Mouse (Mus musculus): ENCODE data around the gene Wbp1l.

Wbp1l gene

DNA sequence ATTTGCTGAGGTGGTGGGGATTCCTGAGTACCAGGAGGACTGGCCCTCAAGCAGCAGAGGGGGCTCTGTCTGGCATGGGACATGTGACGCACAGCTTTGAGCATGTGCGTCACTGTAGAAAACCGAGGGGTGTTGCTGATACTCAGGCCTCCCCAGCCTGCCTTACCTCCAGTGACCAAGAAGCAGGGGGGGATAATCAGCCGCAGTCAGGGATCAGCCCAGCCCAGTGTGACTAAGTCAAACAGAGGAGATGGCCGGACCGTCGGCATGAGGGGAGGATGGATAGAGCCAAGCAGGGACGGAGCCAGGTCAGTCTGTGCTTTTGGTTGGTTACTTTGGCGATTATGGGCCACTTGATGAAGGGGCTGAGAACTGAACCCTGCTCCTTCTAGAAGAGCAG, 32.8 kb downstream of the Wbp1l start:
- no peak for DNase-seq (ENCODE audit: low spot score)

DNA sequence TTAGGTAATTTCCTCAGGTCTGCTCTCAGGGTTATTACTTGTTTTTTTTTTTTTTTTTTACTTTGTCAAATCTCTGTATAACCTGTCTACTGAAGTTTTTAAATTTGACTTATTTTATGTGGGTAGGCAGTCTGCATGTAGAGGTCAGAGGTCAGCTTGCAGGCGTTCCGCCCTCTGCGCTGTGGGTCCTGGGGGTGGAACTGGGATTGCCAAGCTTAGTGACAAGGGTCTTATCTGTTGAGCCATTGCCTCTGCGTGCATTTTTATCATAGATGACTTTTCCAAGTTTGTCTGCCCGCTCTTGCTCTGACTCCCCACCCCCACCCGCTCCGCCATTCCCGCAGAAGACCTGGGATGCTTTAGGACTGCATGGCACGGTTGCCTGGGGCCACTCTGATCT, 36.9 kb downstream of the Wbp1l start:
- DNase-seq (ENCODE audit: low spot score), result no peak

GRCm38 (mm10) chr19:46637598-46637997, 38.7 kb downstream of the Wbp1l start:
- DNase-seq (ENCODE audit: low spot score), result no peak

DNA sequence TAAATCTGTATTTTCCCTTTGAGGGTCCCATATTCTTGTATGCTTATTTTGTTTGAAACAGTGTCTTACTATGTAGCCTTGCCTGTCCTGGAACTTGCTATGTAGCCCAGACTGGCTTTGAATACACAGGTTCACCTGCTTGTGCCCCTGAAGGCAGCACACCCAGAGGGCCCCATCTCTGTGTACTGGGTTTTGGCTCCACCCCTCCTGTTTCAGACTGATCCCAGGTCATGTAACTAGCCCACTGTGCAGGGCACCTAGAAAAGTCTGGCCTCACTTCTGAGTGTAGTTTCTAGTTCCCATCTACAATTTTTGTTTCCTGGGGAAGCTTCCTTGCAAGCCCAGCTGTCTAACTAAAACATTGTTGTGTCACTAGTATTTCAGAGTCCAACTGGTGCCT, 40.2 kb downstream of the Wbp1l start:
- DNase-seq (ENCODE audit: low spot score), result no peak

DNA sequence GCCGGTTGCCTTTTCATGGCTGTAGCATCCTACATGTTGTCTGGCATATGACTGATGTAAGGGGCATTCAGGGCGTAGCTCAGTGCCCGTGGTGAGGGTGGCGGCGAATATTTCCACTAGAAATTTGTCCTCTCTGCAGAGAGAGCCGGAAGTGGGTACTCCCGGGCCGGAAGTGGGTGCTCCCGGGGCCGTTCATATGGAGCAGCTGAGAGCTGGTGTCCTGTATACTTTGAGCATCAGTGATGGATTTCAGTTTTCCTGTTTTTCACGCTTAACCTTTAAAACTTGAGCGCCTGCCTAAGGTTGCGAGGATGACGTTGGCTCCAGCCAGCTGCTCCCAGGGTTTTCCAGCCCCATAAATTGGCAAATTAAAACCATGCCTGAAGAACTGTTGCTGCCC, 40.6 kb downstream of the Wbp1l start:
- no peak for DNase-seq (ENCODE audit: low spot score)

GRCm38 (mm10) chr19:46640780-46641179, 41.9 kb downstream of the Wbp1l start:
- DNase-seq (ENCODE audit: low spot score), result no peak

DNA sequence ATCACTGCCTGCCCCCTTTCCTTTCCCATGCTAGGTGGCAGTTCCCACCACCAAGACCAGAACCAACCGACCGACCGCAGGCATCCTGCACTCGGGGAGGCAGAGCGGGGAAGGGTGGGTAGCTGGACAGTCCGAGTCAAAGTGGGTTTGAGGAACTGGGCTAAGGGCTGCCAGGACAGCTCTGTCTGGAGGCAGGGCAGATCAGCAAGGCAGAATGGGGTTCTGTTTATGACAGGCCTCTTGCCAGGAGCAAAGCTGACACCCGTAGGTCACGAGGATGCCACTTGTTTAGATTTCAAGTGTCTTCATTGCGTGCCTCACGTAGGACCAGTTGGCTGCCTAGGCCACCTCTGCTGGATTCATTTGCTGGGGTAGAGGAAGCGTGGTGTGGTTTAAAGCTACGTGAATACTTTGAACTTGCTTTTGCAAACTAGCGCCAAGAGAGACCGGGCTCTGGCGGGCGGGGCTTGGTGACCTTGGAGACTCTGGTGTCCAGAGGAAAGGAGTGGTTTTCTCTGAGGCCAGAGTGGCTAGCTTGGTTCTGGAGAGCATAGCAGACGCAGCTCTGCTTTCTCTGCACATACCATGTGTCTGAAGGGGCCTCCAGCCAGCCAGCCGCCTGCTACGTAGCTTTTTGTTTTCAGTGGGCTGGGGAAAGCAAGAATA, 42.7 kb downstream of the Wbp1l start:
- no peak for DNase-seq (ENCODE audit: low spot score)

DNA sequence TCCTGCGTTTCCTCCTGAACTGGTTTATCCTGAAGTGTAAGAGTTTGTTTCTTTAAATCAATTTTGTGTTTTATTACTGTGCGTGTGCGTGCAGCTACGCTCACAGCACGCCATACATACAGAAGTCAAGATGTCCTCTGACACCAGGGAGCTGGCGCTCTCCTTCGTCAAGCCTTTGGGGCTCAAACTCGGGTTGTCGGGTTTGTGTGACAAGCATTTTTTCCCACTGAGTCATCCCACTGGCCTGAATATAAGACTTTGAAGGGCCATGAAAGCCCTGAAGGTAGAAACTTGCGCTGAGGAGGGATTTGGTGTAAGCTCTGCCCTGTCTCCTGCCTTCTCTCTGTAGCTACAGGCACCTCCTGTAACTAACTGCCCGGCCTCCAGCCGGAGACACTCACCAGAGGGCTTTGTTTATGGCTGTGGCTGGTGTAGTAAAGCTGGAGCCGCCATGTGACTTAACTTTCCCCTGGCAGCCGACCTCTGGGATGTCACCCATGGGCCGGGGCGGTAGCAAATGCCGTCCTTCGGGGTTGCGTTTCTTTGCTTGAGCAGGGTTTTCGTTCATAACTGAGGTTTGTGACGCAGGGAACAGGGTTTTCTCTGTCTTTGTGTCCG, 43.4 kb downstream of the Wbp1l start:
- DNase-seq (ENCODE audit: low spot score), result no peak

GRCm38 (mm10) chr19:46643236-46643635, 44.4 kb downstream of the Wbp1l start:
- no peak for DNase-seq (ENCODE audit: low spot score)

- no peak for DNase-seq (ENCODE audit: low spot score)
These were observed 45.5 kb downstream of the Wbp1l start for GRCm38 (mm10) chr19:46644343-46644792.

GRCm38 (mm10) chr19:46644793-46645602, 46.1 kb downstream of the Wbp1l start:
- no peak for DNase-seq (ENCODE audit: low spot score)

- DNase-seq (ENCODE audit: low spot score), result no peak
These were observed 47.2 kb downstream of the Wbp1l start for GRCm38 (mm10) chr19:46646041-46646481.

- DNase-seq (ENCODE audit: low spot score), result no peak
These were observed 48.4 kb downstream of the Wbp1l start for GRCm38 (mm10) chr19:46647254-46647653.

GRCm38 (mm10) chr19:46647850-46648249, 49.0 kb downstream of the Wbp1l start:
- no peak for DNase-seq (ENCODE audit: low spot score)

DNA sequence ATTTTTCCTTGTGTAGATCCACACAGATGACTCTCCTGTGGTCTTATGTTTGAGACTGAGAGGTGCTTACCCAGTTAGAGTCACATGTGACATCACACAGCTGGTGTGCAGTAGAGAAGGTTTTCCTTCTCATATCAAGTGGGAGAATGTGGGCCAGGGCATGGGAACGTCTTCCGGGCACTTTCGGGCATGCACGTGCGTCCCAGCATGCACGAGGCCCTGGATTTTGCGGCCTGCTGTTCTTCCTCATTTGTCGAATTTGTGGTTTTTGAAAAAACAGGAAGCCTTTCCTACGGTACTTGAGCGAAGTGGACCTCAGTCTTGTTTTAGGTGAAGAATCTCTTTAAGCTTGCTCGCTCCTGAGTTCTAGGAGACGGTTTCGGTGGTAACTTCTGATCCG, 49.7 kb downstream of the Wbp1l start:
- no peak for DNase-seq (ENCODE audit: low spot score)

DNA sequence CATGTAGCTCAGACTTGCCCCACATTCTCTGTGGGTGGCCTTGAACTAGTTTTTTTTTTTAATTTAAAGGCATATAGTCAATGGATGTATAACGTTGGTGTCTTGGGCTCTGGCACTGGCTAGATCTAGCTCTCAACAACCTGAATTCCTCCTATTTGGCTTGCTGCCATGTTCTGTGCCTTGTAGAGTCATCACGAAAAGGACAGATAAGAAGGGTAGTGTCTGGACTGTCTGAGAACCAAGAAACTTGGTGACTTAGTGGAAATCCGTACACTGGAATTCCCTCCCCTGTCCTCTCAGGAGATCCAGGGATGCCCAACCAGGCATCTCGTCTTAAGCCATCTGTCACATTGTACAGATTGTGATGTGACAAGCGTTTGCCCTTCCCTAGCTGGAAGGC, 54.3 kb downstream of the Wbp1l start:
- DNase-seq (ENCODE audit: low spot score), result no peak

DNA sequence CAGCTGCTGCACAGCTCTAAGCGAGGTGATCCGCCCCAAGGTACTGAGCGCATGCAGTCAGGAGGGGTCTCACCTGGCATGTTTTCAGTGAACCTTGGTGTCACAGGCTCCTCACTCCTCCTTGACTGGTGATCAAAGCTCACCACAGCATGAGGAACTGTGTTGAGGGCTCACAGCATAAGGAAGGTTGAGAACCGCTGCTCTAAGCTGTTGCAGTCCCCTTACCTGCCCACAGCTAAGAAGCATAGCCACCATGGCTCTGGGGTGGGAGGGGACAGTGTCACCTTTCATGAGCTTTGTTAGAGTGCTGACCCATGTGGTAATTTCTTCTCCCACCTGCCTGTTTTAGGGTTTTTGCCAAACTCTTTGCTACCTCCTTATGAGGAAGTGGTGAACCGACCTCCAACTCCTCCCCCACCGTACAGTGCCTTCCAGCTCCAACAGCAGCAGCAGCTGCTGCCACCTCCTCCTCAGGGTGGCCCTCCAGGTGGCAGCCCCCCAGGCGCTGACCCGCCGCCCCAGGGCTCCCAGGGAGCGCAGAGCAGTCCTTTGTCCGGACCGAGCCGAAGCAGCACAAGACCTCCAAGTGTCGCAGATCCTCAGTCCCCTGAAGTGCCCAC, 54.8 kb downstream of the Wbp1l start:
- no peak for DNase-seq (ENCODE audit: low spot score)

GRCm38 (mm10) chr19:46655626-46656025, 56.7 kb downstream of the Wbp1l start:
- no peak for DNase-seq (ENCODE audit: low spot score)

DNA sequence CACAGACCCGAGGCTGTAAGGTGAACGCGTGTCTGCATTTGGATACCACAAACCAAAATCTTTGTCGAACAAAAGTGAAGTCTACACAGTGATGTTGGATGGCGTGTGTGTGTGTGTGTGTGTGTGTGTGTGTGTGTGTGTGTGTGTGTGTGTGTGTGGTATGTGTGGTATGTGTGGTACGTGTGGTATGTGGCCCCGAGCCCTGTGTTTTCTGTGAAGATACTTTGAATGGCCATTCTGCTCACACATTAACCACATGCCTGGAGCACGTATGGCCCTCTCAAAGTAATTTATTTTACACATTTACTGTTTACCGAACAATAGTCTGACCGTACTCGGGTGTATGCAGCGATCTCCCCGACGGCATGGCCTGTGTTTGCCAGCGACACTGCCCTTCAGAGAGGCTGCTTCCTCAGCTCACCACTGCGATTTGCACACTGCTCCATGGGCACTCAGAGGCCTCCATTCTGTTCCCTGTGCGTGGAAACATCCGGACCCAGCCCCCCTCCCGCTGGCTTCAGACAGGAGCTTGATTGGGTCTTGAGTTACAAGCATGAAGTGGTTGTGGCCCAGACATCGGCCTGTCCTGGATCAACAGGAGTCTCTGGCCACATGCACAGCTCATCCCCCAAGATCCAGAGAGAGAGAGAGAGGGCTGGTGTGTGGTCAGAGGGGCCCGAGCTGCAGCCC, 57.4 kb downstream of the Wbp1l start:
- DNase-seq (ENCODE audit: low spot score), result no peak

GRCm38 (mm10) chr19:46657339-46658020, 58.6 kb downstream of the Wbp1l start:
- DNase-seq (ENCODE audit: low spot score), result no peak

DNA sequence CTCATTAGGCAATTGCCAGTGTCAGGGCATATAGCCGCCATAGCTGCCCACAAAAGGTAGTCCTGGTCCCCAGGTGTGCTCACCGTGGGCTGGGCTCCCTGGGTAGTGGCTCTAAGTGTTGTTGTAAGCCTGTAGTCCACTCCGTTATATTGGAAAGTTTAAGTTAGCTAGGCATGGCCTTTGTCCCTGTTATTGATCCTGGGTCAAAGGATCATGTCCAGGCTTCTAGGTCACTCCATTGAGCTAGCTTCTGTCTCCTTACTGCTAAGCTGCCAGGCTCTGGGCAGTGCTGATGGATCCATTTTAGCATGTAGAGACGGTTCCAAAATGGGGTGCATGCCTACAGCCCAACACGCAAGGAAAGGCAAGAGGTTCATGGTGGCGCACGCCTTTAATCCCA, 59.5 kb downstream of the Wbp1l start:
- no peak for DNase-seq (ENCODE audit: low spot score)

Data from layer of hippocampus, adult 9-10 months (tissue).